Mouse (Mus musculus): ENCODE results near the gene Sfn. TPM values are rescaled to one million over a fixed set of nuclear protein-coding genes. Genes with fewer than 3 reads are reported as not detected.

Gene Sfn
- polyA plus RNA-seq, 1 experiment from 2014 or later = 33.5 TPM

DNA sequence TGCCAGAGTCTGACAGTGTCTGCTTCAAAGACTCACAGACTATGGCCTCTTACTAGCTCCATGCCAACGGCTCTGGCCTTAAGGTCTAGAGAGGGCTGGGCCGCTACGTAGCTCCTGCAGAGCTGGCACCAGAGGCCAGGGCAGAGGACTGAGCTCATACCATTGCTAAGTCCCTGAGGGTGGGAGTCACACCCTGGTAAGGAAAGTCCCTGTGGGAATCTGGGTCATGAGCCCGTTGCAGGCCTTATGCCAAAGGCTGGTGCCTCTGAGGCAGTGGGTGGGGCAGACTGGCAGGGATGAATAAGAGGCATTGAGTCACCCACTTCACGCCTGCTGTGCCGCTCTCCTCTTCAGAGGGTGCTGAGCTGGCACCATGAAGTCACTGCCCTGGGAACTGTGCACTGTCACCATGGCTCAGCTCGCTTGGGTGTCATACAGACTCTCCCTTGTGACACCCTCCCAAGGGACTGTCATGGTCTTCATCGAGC lies 12.3 kb upstream of the Sfn start:
- peaks cover 11% of the 10 kb centered on the region; the same call in 1 of the 2 replicates for H3K9me3 ChIP-seq
- no peak overlapping the region for H3K4me3 ChIP-seq
- H3K27me3 ChIP-seq (ENCODE audit: insufficient read depth, poor library complexity, severe bottlenecking) = no peaks in the 10 kb centered on the region
- 94% methylated on average over 8 of the region's 8 CpGs for WGBS
- H3K27ac ChIP-seq = peak overlapping the region; percentile 9; the same call in 1 of the 2 replicates
- peaks cover 77% of the 10 kb centered on the region for H3K36me3 ChIP-seq
- H3K4me1 ChIP-seq (replicated peaks) = peaks cover 12% of the 10 kb centered on the region
- no peak for DNase-seq (ENCODE audit: low spot score)

DNA sequence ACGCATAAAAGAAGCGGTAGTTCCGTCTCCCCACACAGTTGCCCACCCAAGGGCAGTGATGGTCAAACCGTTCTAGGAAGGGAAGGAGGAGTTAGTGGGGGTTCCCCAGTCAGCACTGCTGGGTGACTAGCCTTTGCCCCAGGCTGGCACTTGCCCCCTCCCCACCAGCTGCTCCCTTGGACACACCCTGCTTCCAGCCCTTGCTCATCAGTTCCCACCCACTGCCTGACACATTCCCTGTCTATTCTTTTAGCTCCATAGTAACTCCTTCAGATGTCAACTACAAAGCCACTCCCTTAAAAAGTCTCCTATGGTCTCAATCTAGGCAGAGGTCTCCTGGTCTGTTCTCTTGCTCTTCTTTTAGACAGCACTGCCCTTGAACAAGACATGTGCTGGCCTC lies 11.9 kb upstream of the Sfn start:
- peaks cover 12% of the 10 kb centered on the region for H3K4me1 ChIP-seq (replicated peaks)
- H3K36me3 ChIP-seq = peaks cover 73% of the 10 kb centered on the region
- H3K9me3 ChIP-seq = peaks cover 11% of the 10 kb centered on the region; the same call in 1 of the 2 replicates
- 90% methylated on average over 4 of the region's 4 CpGs for WGBS
- H3K27me3 ChIP-seq (ENCODE audit: insufficient read depth, poor library complexity, severe bottlenecking) = no peaks in the 10 kb centered on the region
- no peak overlapping the region for H3K4me3 ChIP-seq
- no peak overlapping the region for H3K27ac ChIP-seq
- DNase-seq (ENCODE audit: low spot score) = no peak

DNA sequence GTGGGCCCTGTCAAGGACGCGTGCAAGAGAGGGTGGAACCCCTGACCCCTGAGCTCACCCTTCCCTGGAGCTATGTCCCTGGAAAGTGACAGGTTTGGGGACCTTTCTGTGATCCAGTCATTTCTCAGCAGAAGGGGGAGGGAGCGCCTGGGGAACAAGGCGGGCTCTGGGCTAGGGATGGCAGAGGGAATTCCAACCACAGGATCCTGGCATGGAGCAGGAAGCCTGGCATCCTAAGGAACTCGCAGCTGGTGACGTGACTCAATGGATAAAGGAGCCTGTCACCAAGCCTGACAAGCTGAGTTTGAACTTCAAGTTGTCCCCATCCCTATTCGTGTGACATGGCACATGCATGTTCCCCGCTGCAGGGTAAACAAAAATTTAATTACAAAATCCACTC lies 11.1 kb upstream of the Sfn start:
- 93% methylated on average over 8 of the region's 8 CpGs for WGBS
- H3K27ac ChIP-seq = no peak overlapping the region
- peaks cover 80% of the 10 kb centered on the region for H3K36me3 ChIP-seq
- H3K4me3 ChIP-seq = no peak overlapping the region
- DNase-seq (ENCODE audit: low spot score) = no peak
- no peaks in the 10 kb centered on the region for H3K27me3 ChIP-seq (ENCODE audit: insufficient read depth, poor library complexity, severe bottlenecking)
- peaks cover 12% of the 10 kb centered on the region for H3K4me1 ChIP-seq (replicated peaks)
- H3K9me3 ChIP-seq = peaks cover 11% of the 10 kb centered on the region; the same call in 1 of the 2 replicates

DNA sequence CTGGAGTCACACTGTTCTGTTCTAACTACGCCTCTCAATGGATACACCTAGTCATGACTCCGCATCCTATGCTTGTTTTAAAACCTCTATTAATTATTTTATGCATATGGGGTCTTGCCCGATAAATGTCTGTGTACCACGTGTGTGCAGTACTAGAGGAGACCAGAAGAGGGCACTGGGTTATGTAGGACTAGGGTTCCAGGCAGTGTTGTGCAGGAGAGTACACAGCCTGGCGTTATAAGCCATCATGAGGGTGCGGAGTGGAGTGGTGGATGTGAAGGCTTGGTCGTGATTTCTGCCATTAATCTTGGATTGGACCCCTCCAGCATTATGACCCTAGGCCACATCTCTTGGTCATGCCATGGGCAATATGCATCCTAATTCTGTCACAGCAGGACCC lies 10.4 kb upstream of the Sfn start:
- Histone ChIP-seq H3K4me1 (replicated peaks) (peaks cover 12% of the 10 kb centered on the region), H3K4me3 (no peak overlapping the region), H3K36me3 (peaks cover 81% of the 10 kb centered on the region), H3K27ac (no peak overlapping the region), H3K27me3 (ENCODE audit: insufficient read depth, poor library complexity, severe bottlenecking) (no peaks in the 10 kb centered on the region), H3K9me3 (peaks cover 11% of the 10 kb centered on the region; the same call in 1 of the 2 replicates)
- no peak for DNase-seq (ENCODE audit: low spot score)
- 95% methylated on average over 7 of the region's 7 CpGs for WGBS

DNA sequence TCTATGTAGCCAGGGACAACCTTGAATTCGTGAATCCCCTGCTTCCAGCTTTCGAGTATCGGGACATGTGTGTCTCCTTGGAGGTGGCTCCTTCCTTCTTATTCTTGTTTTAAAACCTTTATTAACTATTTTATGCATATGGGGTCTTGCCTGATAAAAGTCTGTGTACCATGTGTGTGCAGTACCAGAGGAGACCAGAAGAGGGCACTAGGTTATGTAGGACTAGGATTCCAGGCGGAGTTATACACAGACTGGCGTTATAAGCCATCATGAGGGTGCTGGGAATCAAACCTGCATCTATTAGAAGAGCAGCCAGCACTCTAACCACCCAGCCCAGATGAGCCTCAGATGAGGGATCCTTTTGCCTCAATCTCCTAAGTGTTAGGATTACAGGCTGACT lies 9.8 kb upstream of the Sfn start:
- DNase-seq (ENCODE audit: low spot score) = no peak
- 96% methylated on average over 5 of the region's 5 CpGs for WGBS
- H3K9me3 ChIP-seq = peaks cover 11% of the 10 kb centered on the region; the same call in 1 of the 2 replicates
- no peaks in the 10 kb centered on the region for H3K27me3 ChIP-seq (ENCODE audit: insufficient read depth, poor library complexity, severe bottlenecking)
- H3K27ac ChIP-seq = no peak overlapping the region
- H3K36me3 ChIP-seq = peaks cover 83% of the 10 kb centered on the region
- peaks cover 12% of the 10 kb centered on the region for H3K4me1 ChIP-seq (replicated peaks)
- H3K4me3 ChIP-seq = no peak overlapping the region

DNA sequence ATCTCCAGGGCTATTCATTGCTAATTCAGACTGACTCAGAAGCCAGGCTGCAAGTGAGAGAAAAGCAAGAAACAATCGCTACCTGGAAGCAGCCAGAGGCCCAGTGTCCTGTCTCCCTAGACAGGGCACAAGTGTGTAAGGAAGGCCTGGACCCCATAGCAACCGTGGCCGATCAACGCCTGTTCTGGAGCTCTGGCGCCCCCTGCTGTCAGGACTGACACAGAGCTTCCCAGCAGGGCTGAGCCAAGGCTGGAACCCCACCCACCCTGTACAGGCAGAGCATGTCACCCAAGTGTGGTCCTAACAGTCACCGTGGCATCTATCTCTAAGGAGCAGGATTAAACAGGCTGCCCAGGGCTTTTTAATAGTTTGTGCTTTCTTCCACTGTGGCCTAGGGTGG lies 7.8 kb upstream of the Sfn start:
- peaks cover 19% of the 10 kb centered on the region for H3K4me1 ChIP-seq (replicated peaks)
- H3K27ac ChIP-seq = no peak overlapping the region
- H3K36me3 ChIP-seq = peaks cover 91% of the 10 kb centered on the region
- no peaks in the 10 kb centered on the region for H3K27me3 ChIP-seq (ENCODE audit: insufficient read depth, poor library complexity, severe bottlenecking)
- DNase-seq (ENCODE audit: low spot score) = peak; percentile 80
- H3K9me3 ChIP-seq = peaks cover 11% of the 10 kb centered on the region; the same call in 1 of the 2 replicates
- 17% methylated on average over 6 of the region's 6 CpGs for WGBS
- no peak overlapping the region for H3K4me3 ChIP-seq

DNA sequence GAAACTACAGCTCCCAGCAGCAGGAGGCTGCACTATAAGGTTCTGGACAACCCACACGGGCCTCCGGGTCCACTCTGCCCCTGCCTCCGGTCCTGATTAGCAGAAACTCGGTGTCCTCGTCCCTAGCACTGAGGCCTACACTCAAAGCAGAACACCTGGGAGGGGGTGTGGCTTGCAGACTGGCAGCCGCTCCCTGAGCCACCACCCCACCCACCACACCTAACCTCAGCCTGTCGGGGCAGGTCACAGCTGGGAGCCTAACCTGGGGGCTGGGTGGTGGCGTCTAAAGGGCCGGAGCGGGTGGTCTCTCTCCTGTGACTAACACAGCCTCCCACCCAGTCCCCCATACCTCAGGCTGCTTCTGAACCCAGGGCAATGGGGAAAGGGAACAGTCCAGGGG lies 5.3 kb upstream of the Sfn start:
- H3K9me3 ChIP-seq = peaks cover 7% of the 10 kb centered on the region; the same call in 1 of the 2 replicates
- WGBS = 81% methylated on average over 10 of the region's 10 CpGs
- H3K4me3 ChIP-seq = no peak overlapping the region
- peaks cover 12% of the 10 kb centered on the region; the same call in 1 of the 2 replicates for H3K4me1 ChIP-seq (replicated peaks)
- H3K36me3 ChIP-seq = peaks cover 79% of the 10 kb centered on the region
- no peak for DNase-seq (ENCODE audit: low spot score)
- no peak overlapping the region for H3K27ac ChIP-seq
- H3K27me3 ChIP-seq (ENCODE audit: insufficient read depth, poor library complexity, severe bottlenecking) = peaks cover 17% of the 10 kb centered on the region

DNA sequence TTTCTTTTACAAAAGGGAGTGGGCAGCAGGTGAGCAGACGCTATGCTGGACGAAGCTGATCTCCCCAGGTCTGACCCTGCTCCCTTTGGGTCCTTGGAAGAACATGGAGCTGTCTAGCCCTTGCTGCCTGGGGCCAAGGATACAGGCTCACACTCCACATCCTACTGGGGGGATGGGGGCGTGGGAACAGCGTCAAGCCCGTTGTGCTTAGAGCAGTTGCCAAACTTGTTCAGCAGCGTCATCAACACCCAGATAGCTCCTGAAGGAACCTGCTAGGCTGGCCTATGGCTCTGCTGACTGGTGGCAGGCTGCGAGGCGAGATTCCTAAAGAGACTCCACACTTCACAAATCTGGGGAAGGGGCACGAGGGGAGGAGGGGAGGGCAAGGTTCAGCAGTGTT lies 3.4 kb upstream of the Sfn start:
- WGBS = 53% methylated on average over 9 of the region's 9 CpGs
- H3K4me1 ChIP-seq (replicated peaks) = peaks cover 18% of the 10 kb centered on the region
- H3K4me3 ChIP-seq = no peak overlapping the region
- peaks cover 59% of the 10 kb centered on the region for H3K36me3 ChIP-seq
- DNase-seq (ENCODE audit: low spot score) = no peak
- peaks cover 36% of the 10 kb centered on the region for H3K27me3 ChIP-seq (ENCODE audit: insufficient read depth, poor library complexity, severe bottlenecking)
- H3K27ac ChIP-seq = no peak overlapping the region
- no peaks in the 10 kb centered on the region for H3K9me3 ChIP-seq

DNA sequence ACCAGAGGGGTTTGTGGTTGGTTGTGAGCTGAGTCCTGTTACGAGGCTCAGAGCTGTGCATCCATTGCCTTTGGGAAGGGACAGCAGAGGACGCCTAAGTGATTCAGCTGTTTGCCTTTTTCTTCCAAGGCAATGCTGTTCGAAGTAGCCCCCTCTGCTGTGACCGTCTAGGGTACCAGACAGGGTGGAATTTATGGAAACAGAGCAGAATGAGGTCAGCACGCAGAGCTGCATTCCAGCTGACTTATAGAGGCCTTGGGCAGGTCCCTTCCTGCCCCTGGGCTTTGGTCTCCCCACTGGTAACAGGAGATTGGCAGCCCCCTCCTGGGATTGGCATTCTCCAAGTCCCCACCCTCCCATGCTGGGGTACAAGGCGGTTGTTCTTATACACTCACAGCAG lies 2.9 kb upstream of the Sfn start:
- Histone ChIP-seq H3K4me3 (no peak overlapping the region), H3K27ac (no peak overlapping the region), H3K36me3 (peaks cover 54% of the 10 kb centered on the region), H3K9me3 (no peaks in the 10 kb centered on the region), H3K4me1 (replicated peaks) (peaks cover 22% of the 10 kb centered on the region), H3K27me3 (ENCODE audit: insufficient read depth, poor library complexity, severe bottlenecking) (peaks cover 41% of the 10 kb centered on the region)
- no peak for DNase-seq (ENCODE audit: low spot score)
- 60% methylated on average over 6 of the region's 6 CpGs for WGBS

DNA sequence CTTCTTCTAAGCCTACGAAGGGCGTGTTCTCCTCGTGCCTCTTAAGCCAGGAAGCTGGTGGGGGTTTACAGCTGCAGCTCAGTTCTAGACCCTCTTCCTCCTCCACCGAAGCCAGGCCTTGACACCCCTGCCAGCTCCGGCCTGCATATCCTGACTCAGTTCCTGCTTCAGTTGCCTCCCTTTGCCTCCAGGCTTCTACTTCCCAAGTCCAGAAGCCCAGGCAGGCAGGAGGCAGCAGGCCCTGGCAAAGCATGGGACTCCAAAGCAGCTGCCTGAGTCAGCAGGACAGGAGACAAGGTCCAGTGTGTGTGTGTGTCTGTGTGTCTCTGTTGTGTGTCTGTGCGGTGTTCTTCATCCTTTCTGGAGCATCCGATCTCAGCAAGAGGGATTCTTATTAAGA lies 2.2 kb upstream of the Sfn start:
- WGBS = 94% methylated on average over 7 of the region's 7 CpGs
- Histone ChIP-seq H3K4me3 (no peak overlapping the region), H3K4me1 (replicated peaks) (peaks cover 29% of the 10 kb centered on the region), H3K27ac (no peak overlapping the region), H3K36me3 (peaks cover 53% of the 10 kb centered on the region), H3K27me3 (ENCODE audit: insufficient read depth, poor library complexity, severe bottlenecking) (peaks cover 48% of the 10 kb centered on the region), H3K9me3 (no peaks in the 10 kb centered on the region)
- DNase-seq (ENCODE audit: low spot score) = no peak

DNA sequence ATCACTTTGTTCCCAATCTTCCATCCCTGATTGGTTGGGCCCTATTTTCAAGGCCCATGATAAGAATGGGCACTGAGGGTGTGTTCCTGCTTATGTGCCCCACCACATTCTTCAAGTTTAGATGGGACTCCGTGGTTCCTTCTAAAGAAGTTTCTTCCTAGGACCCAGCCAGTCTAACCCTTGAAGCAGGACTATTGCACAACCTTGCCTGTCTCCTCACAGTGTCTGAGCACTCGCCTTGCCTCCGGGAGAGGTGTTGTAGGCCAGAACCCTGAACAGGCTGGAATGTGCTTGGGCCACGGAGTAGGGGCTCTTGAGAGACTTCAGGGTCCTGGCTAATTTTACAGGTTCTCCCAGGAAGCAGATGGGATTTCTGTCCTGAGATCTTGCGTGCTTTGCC lies 1.1 kb upstream of the Sfn start:
- Histone ChIP-seq H3K27ac (no peak overlapping the region), H3K27me3 (ENCODE audit: insufficient read depth, poor library complexity, severe bottlenecking) (peaks cover 59% of the 10 kb centered on the region), H3K4me1 (replicated peaks) (peaks cover 31% of the 10 kb centered on the region), H3K36me3 (peaks cover 45% of the 10 kb centered on the region), H3K4me3 (no peak overlapping the region), H3K9me3 (no peaks in the 10 kb centered on the region)
- WGBS = 93% methylated on average over 5 of the region's 5 CpGs
- no peak for DNase-seq (ENCODE audit: low spot score)

DNA sequence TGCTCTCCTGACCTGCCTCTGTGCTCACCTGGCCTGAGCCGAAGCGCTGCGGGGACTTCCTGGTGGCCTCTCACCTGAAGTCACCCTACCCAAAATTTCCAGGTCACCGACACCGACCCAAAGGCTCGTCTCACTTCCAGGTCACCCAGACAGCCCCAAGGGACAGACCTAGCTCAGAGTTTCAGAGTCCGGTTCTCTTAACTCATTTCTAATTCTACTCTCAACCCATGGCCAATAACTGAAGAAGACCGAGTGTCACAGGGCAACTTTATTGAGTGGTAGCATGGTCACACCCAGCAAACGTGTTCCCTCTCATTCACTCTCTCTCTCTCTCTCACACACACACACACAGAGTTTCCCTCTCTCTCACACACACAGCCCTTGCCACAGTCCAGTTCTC lies 1.7 kb downstream of the Sfn start:
- no peak for DNase-seq (ENCODE audit: low spot score)
- H3K4me1 ChIP-seq (replicated peaks) = peaks cover 27% of the 10 kb centered on the region
- H3K36me3 ChIP-seq = peaks cover 17% of the 10 kb centered on the region
- no peaks in the 10 kb centered on the region for H3K9me3 ChIP-seq
- WGBS = 16% methylated on average over 9 of the region's 9 CpGs
- H3K27ac ChIP-seq = peak overlapping the region; percentile 59; the same call in 1 of the 2 replicates
- H3K27me3 ChIP-seq (ENCODE audit: insufficient read depth, poor library complexity, severe bottlenecking) = peaks cover 71% of the 10 kb centered on the region
- peak overlapping the region; percentile 62 for H3K4me3 ChIP-seq

DNA sequence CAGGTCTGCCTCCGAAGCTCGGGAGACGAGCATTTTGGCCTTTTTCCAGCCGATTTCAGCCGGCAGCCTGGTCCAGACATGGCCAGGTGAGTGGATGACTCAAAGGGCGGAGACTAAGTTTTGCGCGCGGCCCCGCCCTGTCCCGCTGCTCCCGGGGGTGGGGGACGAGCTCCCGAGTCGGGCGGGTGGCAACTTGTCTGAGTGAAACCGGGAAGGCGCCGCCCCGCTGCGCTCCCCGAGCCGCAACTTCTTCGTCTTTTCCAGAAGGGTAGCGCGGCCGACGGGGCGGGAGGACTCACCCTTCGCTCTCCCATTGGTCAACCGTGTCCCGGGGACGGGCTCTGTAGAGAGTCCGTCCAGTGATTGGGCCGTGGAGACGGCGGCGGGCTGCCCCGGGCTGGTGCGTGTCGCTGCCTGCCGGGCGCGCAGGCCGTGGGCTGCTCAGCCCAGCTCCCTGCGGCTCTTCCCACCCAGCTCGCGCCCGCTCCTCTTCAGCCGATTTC lies 2.3 kb downstream of the Sfn start:
- peaks cover 71% of the 10 kb centered on the region for H3K27me3 ChIP-seq (ENCODE audit: insufficient read depth, poor library complexity, severe bottlenecking)
- WGBS = under 1% methylated on average over 50 of the region's 50 CpGs

DNA sequence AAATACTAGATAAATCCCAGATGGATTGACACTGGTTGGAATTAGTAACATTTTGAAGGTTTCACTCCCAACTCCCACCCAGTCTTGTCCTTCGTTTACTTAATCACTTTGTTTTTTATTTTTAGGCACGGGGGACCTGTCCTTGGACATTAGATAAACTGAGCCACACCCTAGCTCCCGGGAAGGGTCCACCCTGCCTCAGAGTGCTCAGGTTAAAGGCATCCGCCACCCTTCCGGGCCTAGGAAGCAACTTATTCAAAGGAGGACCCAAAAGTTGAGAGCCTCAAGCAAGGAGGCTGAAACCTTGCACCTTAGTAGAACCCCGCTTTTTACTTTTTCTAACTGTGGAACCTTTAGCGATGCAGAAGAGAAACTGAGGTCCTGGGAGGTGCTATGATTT lies 2.9 kb downstream of the Sfn start:
- 29% methylated on average over 7 of the region's 7 CpGs for WGBS
- peak overlapping the region; percentile 62 for H3K4me3 ChIP-seq
- H3K36me3 ChIP-seq = peaks cover 9% of the 10 kb centered on the region
- DNase-seq (ENCODE audit: low spot score) = no peak
- peaks cover 30% of the 10 kb centered on the region for H3K4me1 ChIP-seq (replicated peaks)
- no peaks in the 10 kb centered on the region for H3K9me3 ChIP-seq
- H3K27me3 ChIP-seq (ENCODE audit: insufficient read depth, poor library complexity, severe bottlenecking) = peaks cover 69% of the 10 kb centered on the region
- H3K27ac ChIP-seq = no peak overlapping the region

More for the DNA sequence above, 2.3 kb downstream of the Sfn start:
- peak overlapping the region; percentile 59 for H3K27ac ChIP-seq
- H3K4me3 ChIP-seq = peak overlapping the region; percentile 62
- peaks cover 30% of the 10 kb centered on the region for H3K4me1 ChIP-seq (replicated peaks)
- H3K9me3 ChIP-seq = no peaks in the 10 kb centered on the region
- peak; percentile 86 for DNase-seq (ENCODE audit: low spot score)
- peaks cover 12% of the 10 kb centered on the region for H3K36me3 ChIP-seq
